Mouse (Mus musculus) adrenal gland, postnatal 10 days (tissue): Measurements from ENCODE around the gene Fancb. TPM values are rescaled to one million over a fixed set of nuclear protein-coding genes. Genes with fewer than 3 reads are reported as not detected.

ENCODE experiments used
- DNase-seq: peaks from one replicate; pipeline ENCODE4 v3.0.0; 2021; ENCODE audit warnings: mixed read lengths
- long read RNA-seq, 2 experiments: library from polyadenylated mRNA; stranded (forward); transcript quantifications; one replicate each; pipeline ENCODE4 v2.0.0; 2021
- total RNA-seq, 2 experiments: library from RNA; stranded (reverse); gene quantifications; 2 replicates each; pipeline ENCODE4 v1.2.3; 2021

Fancb gene
- total RNA-seq = 1 to 10 TPM; 1.3 to 2.6 TPM
- long read RNA-seq, experiment 1 = 0 reads
- long read RNA-seq, experiment 2, partial matches to known transcripts = 0 of 2 reads
- long read RNA-seq, experiment 2, other reads (novel, unspliced or antisense) = 0 of 2 reads

- DNase-seq = peak; percentile 88
These were observed at the start of gene Fancb, which contains the start of gene Mospd2 for GRCm38 (mm10) chrX:164980193-164980775. Gene Fancb, plus strand, starts transcription at chrX:164980592. Gene Mospd2, minus strand, starts transcription at chrX:164980375.

DNA sequence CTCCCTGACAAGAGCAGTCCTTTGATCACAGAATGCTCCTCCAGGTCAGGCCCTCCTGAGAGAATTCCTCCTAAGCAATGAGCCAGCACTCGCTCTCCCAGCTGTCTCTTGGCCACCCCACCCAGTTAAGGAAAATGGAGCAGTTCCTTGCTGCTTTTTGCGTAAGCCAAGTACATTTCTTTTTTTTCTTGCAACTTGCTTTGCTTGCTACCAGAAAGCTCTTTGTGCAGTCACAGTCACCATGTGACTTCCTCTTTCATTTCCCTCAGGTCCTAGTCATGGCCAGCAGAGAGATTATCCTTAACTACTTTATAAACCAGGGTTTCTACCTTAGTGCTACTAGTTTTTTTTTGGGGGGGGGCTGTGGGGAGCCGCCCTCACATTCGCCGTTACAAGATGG, 38.9 kb upstream of the Fancb start:
- no peak for DNase-seq

- DNase-seq = no peak
These were observed 28.4 kb upstream of the Fancb start for GRCm38 (mm10) chrX:164951858-164952576.

DNA sequence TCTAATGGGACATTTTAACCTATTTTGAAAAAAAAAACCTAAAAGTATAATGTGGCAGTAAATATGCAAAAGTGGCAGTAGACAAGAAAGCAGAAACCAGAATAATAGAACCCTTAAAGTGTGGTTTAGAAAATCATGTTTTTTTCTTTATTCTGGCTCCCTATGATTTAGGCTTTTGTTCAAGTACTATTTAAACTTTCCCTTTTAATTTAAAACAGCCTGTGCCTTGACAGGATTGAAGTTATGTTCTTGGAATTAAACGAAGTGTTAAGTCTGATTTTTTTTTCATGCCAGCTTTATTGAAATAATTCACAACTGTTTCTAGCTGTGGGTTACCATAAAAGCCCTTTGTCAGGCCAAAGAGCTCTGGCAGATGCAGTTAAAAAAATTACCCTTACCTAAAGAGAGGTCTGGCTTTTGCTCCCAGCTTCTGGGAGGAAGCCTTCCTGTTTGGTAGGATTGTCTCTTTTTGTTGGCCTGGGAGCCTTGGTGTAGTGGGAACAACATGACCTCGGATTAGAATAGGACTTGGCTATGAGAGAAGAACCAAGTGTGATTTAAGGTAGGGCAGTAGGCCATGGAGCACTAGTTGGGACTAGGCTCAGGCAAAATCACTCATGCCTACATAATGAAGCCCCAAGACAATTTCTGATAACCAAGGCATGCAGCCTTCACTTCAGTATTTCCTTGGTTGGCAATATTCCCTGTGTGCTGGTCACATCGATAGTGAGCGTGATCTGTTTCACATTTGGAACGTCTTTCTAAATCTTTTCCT, 27.6 kb upstream of the Fancb start:
- DNase-seq = no peak

DNA sequence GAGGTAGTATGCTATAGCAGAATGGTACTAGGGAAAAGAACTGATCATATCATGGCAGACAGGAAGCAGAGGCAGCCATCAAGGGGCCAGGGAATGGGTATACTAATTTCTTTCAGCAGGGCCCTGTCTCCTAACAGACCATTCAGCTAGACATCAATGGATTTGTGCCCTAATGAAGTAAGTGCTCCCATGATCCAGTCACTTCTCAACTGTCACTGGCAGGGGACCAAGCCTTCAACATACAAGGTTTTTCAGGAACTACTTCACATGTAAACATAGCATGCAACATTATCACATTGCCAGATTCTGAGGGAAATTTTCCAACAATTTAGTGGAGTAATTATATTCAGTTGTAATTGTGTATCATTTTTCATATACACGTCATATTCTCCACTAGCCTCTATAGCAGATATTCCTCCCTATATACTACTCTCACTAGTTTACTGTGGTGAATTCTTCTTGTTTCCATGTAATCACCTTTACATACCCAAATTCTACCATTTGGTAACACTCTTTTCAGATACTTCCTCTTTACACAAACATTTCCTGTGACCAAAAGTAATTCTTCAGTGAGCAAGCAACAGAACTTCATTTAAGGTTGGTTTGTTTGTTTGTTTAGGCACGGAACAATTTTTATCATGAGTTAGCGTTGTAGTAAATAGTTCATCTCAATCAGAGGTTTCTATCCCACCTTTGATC, 14.5 kb upstream of the Fancb start:
- no peak for DNase-seq

GRCm38 (mm10) chrX:164971206-164971605, 9.2 kb upstream of the Fancb start:
- no peak for DNase-seq

DNA sequence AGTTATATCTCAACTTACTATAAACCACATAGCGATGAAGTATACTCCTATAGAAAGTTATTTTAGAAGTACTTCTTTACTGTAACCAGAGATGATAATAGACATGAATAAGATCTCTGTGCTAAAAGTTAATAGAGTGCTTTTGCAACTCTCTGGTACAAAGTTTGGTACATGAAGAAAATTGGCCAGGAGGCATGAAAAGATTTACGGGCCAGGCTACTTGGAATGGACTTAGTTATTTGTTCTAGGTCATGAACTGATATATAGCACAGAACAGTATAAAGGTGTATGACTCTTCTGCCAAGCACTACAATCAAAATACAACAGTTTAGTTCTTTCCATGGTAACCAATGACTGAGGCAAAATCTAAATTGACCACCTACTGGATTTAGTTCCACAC, 1.5 kb upstream of the Fancb start:
- DNase-seq = no peak

- no peak for DNase-seq
These were observed 22.7 kb downstream of the Fancb start for GRCm38 (mm10) chrX:165003141-165003540.

GRCm38 (mm10) chrX:165004779-165005324, 24.5 kb downstream of the Fancb start, which contains the start of gene Gm17604:
Gene Gm17604, minus strand, starts transcription at chrX:165004829.
- DNase-seq = no peak

Other genes with a start within 250 kb of the Fancb start
- 10 to 100 TPM; 24.5 to 25.2 TPM for gene Mospd2, start 217 bp upstream of the Fancb start, total RNA-seq
- not detected for gene Gm17604, start 24.2 kb downstream of the Fancb start, total RNA-seq